Mouse (Mus musculus) myocyte (in vitro differentiated cells): ENCODE results near the gene Sys1.

Experiments used
- CEBPB ChIP-seq: IDR thresholded peaks from 2 replicates; pipeline ENCODE4 v1.6.1; 2011; ENCODE audit warnings: mild to moderate bottlenecking, moderate library complexity; ENCODE audit not compliant: poor library complexity, insufficient read depth, severe bottlenecking
- E2F4 ChIP-seq: IDR thresholded peaks from one replicate; pipeline ENCODE4 v1.6.1; 2011; ENCODE audit warnings: mild to moderate bottlenecking, control low read depth, moderate library complexity; ENCODE audit not compliant: insufficient read depth
- MYOG ChIP-seq, 3 experiments: IDR thresholded peaks; one replicate each; pipeline ENCODE4 v1.6.1; 2011; ENCODE audit warnings: control low read depth in 2 of 3, low read depth in 2 of 3, mild to moderate bottlenecking in 2 of 3; ENCODE audit not compliant: insufficient read length in 2 of 3, control insufficient read depth in 1 of 3, insufficient read depth in 1 of 3
- POLR2A ChIP-seq: IDR thresholded peaks from one replicate; pipeline ENCODE4 v1.6.1; 2011; ENCODE audit warnings: low read depth, mild to moderate bottlenecking, control low read depth, moderate library complexity; ENCODE audit not compliant: insufficient read length
- TCF12 ChIP-seq: IDR thresholded peaks from one replicate; pipeline ENCODE4 v1.6.1; 2011; ENCODE audit warnings: mild to moderate bottlenecking, control low read depth; ENCODE audit not compliant: poor library complexity, insufficient read depth, severe bottlenecking
- USF1 ChIP-seq: IDR thresholded peaks from one replicate; pipeline ENCODE4 v1.6.1; 2011; ENCODE audit warnings: low read depth, mild to moderate bottlenecking, control low read depth, moderate library complexity

DNA sequence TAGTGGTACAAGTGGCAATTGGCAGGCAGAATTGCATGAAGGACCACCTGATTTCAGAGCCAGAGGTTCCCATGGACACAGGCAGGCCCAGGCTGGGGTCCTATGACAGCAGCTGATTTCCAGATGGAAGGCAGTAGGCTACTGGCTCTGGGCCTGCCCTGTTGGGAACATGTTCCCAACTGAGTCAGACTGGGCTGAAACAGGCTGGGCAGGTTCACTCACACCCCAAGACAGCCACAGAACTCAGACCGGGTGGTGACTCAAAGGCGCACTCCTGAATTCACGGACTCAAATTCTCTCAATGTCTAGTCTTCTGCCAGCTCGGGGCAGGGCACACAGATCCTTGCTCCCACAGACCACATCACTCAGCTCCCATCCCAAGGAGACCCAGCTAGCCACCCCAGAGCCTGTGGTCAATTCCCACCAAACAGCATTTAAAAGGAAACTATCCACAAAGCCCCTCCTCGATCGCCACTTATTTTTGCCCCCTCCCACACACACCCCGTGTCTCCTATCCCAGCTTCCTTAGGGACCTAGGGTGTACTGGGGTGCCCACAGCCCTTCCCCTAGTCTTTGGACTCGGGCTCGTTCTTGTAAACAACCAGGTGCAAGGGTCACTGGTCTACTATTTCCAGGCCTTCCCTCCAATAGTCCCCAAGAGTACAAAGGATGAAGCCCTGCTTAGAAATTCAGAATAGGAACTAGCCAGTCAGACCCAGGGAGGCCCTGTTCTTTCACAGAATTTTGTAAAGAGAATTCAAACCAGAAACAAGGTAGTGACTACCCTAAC is 24.9 kb upstream of the Sys1 start:
- TF ChIP-seq POLR2A (peak; percentile 29), TCF12 (no peak), MYOG (IDR thresholded peaks at IDR 0.05; ENCODE audit: control insufficient read depth in 1 of 3, insufficient read depth in 1 of 3, insufficient read length in 2 of 3, low read depth in 2 of 3) (peak in 1 of 3 experiments; percentile 56), USF1 (no peak), CEBPB (no peak), E2F4 (no peak)
